Mouse (Mus musculus): ENCODE measurements around the gene Cacna1f. TPM values are rescaled to one million over a fixed set of nuclear protein-coding genes. Genes with fewer than 3 reads are reported as not detected.

Cacna1f gene
- 0.03 TPM in 1 of 2 replicates, not detected in the other for polyA plus RNA-seq (2012; rRNA removed)

DNA sequence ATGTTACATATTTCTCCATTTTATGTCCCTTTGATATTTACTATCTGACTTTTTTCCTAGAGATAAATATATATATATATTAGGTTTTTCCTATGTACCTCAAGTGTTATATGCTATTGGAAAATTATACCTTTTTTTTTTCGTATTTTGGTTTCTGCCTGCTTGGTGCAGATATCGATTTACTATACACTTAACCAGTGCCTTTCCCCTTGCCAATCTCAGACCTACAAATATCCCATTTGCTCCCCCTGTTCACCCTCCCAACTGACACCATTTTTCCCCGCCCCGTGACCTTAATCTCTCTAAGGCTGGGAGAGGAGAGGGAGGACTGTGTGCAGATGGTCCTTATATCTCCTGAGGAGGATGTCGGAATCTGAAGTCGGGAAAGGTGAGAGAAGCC, at the start of gene Cacna1f:
TSS of gene Cacna1f (plus strand) at position 301 of the 400 bp plus-strand sequence.
- H3K4me1 ChIP-seq (ENCODE audit: control insufficient read depth, insufficient read depth, low read length) = peaks cover 4% of the 10 kb centered on the region; the same call in 1 of the 2 replicates
- no peaks in the 10 kb centered on the region for H3K36me3 ChIP-seq (ENCODE audit: control insufficient read depth, insufficient read depth, low read length)
- TF ChIP-seq CTCF (conservative IDR thresholded peaks at IDR 0.05; ENCODE audit: insufficient read depth, insufficient read length, low read depth, low read length) (no peak), POLR2A (IDR thresholded peaks at IDR 0.05; ENCODE audit: low read depth, low read length) (no peak)
- H3K27ac ChIP-seq (ENCODE audit: insufficient read depth, low read depth, low read length) = no peak within 1 kb of the TSS
- no peak within 1 kb of the TSS for H3K4me3 ChIP-seq (ENCODE audit: insufficient read depth, low read depth, low read length)
- no peaks in the 10 kb centered on the region for H3K27me3 ChIP-seq (replicated peaks; ENCODE audit: control insufficient read depth, insufficient read depth, low read length)
- WGBS = 73% methylated on average over 6 of the region's 6 CpGs
- no peak for DNase-seq

- TF ChIP-seq CTCF (conservative IDR thresholded peaks at IDR 0.05; ENCODE audit: insufficient read depth, insufficient read length, low read depth, low read length) = no peak
- no peak for TF ChIP-seq POLR2A (IDR thresholded peaks at IDR 0.05; ENCODE audit: low read depth, low read length)
- Histone ChIP-seq H3K27ac (ENCODE audit: insufficient read depth, low read depth, low read length) (no peak overlapping the region), H3K4me3 (ENCODE audit: insufficient read depth, low read depth, low read length) (no peak overlapping the region), H3K27me3 (replicated peaks; ENCODE audit: control insufficient read depth, insufficient read depth, low read length) (no peaks in the 10 kb centered on the region), H3K4me1 (ENCODE audit: control insufficient read depth, insufficient read depth, low read length) (no peaks in the 10 kb centered on the region), H3K36me3 (ENCODE audit: control insufficient read depth, insufficient read depth, low read length) (no peaks in the 10 kb centered on the region)
- 31% methylated on average over 2 of the region's 2 CpGs for WGBS
- no peak for DNase-seq
These were observed 43.8 kb upstream of the Cacna1f start for GRCm38 (mm10) chrX:7563076-7563475.

- H3K27me3 ChIP-seq (replicated peaks; ENCODE audit: control insufficient read depth, insufficient read depth, low read length) = no peaks in the 10 kb centered on the region
- no peak for TF ChIP-seq POLR2A (IDR thresholded peaks at IDR 0.05; ENCODE audit: low read depth, low read length)
- TF ChIP-seq CTCF (conservative IDR thresholded peaks at IDR 0.05; ENCODE audit: insufficient read depth, insufficient read length, low read depth, low read length) = no peak
- no peak for DNase-seq
- H3K4me3 ChIP-seq (ENCODE audit: insufficient read depth, low read depth, low read length) = no peak overlapping the region
- no peaks in the 10 kb centered on the region for H3K4me1 ChIP-seq (ENCODE audit: control insufficient read depth, insufficient read depth, low read length)
- no peaks in the 10 kb centered on the region for H3K36me3 ChIP-seq (ENCODE audit: control insufficient read depth, insufficient read depth, low read length)
- WGBS = 72% methylated on average over 6 of the region's 6 CpGs
- H3K27ac ChIP-seq (ENCODE audit: insufficient read depth, low read depth, low read length) = no peak overlapping the region
These were observed 40.5 kb upstream of the Cacna1f start for GRCm38 (mm10) chrX:7566352-7566751.

GRCm38 (mm10) chrX:7567491-7567890, 39.4 kb upstream of the Cacna1f start:
- TF ChIP-seq CTCF (conservative IDR thresholded peaks at IDR 0.05; ENCODE audit: insufficient read depth, insufficient read length, low read depth, low read length) (no peak), POLR2A (IDR thresholded peaks at IDR 0.05; ENCODE audit: low read depth, low read length) (no peak)
- Histone ChIP-seq H3K4me1 (ENCODE audit: control insufficient read depth, insufficient read depth, low read length) (no peaks in the 10 kb centered on the region), H3K4me3 (ENCODE audit: insufficient read depth, low read depth, low read length) (no peak overlapping the region), H3K27me3 (replicated peaks; ENCODE audit: control insufficient read depth, insufficient read depth, low read length) (no peaks in the 10 kb centered on the region), H3K36me3 (ENCODE audit: control insufficient read depth, insufficient read depth, low read length) (no peaks in the 10 kb centered on the region), H3K27ac (ENCODE audit: insufficient read depth, low read depth, low read length) (no peak overlapping the region)
- 72% methylated on average over 8 of the region's 9 CpGs for whole genome bisulfite sequencing
- no peak for DNase-seq

DNA sequence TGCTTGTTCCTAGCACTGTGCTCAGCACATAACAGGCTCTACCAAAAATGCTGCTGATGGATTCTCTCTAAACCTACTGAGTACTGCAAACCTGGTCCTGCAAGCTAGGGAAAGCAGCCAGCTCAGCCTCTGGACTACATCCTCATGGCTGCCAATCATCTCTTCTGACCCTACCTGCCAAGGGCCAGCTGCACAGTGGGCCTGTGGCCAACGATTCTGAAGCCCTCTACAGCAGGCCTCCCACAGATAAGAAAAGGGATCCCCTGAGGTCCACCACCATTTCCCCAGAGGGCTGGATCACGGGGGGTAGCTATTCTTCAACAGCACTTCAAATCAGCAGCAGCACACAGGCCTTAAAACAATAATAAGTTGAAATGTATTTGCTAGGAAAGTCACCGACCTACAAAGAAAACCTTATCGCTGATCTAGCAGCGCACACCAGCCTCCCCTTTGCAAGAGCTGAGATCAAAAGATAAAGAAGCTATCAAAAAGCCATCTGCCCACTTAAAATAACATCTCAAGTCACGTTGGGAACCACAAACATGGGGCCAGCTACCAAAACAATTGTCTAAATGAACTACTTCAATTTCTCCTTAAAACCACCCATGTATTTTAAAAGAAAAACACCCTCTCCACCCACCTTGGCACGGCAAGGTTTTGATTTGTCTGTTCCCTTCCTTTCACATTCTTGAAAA, 36.3 kb upstream of the Cacna1f start:
- TF ChIP-seq POLR2A (IDR thresholded peaks at IDR 0.05; ENCODE audit: low read depth, low read length) (no peak), CTCF (conservative IDR thresholded peaks at IDR 0.05; ENCODE audit: insufficient read depth, insufficient read length, low read depth, low read length) (no peak)
- WGBS = 52% methylated on average over 7 of the region's 7 CpGs
- H3K36me3 ChIP-seq (ENCODE audit: control insufficient read depth, insufficient read depth, low read length) = no peaks in the 10 kb centered on the region
- H3K4me1 ChIP-seq (ENCODE audit: control insufficient read depth, insufficient read depth, low read length) = no peaks in the 10 kb centered on the region
- H3K4me3 ChIP-seq (ENCODE audit: insufficient read depth, low read depth, low read length) = no peak overlapping the region
- DNase-seq = no peak
- H3K27me3 ChIP-seq (replicated peaks; ENCODE audit: control insufficient read depth, insufficient read depth, low read length) = no peaks in the 10 kb centered on the region
- H3K27ac ChIP-seq (ENCODE audit: insufficient read depth, low read depth, low read length) = no peak overlapping the region

DNA sequence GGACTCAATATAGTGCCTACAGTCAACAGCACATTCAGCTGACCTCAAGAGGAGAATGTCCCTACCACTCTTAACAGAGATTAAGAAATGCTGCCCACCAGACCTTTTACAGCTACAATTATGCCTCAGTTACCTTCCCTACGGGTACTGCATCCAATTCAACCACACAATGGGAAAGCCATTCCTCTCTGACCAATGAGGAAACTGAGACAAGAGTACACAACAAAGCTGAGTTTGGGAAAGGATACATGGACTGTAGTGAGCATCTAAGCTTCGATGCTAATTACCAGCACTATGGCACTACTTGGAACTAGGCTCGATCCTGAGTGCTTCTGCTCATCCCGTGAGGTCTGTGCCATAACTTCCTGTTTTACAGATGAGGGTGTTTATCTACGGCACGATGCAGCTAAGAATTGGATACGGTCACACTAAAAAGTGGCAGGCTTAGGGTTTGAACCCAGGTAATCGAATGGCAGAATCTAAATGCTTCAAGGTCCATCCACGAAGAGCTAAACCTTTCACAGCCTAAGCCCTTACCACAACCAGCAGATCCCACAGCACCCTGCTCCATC, 35.2 kb upstream of the Cacna1f start:
- no peak for DNase-seq
- Histone ChIP-seq H3K4me3 (ENCODE audit: insufficient read depth, low read depth, low read length) (no peak overlapping the region), H3K36me3 (ENCODE audit: control insufficient read depth, insufficient read depth, low read length) (no peaks in the 10 kb centered on the region), H3K27me3 (replicated peaks; ENCODE audit: control insufficient read depth, insufficient read depth, low read length) (no peaks in the 10 kb centered on the region), H3K4me1 (ENCODE audit: control insufficient read depth, insufficient read depth, low read length) (no peaks in the 10 kb centered on the region), H3K27ac (ENCODE audit: insufficient read depth, low read depth, low read length) (no peak overlapping the region)
- WGBS = 91% methylated on average over 9 of the region's 9 CpGs
- TF ChIP-seq POLR2A (IDR thresholded peaks at IDR 0.05; ENCODE audit: low read depth, low read length) (no peak), CTCF (conservative IDR thresholded peaks at IDR 0.05; ENCODE audit: insufficient read depth, insufficient read length, low read depth, low read length) (no peak)

DNA sequence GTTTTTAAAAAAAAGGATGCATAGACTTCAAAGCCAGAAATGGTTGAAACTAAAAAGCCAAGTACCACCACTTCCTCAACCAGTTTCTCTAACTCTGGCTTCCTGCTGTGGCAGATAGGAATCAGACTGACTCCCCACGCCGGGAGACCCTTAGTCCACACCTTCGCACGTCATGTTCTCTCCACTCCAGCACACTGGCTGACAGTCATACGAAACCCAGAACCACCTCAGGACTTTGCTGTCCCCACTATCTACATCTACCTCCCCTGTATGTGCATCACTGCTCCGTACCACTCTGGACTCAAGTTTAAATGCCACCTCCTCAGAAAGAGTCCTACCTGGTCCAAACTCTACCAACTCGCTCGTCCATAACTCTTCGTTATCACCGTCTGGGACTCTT, 34.4 kb upstream of the Cacna1f start:
- Histone ChIP-seq H3K36me3 (ENCODE audit: control insufficient read depth, insufficient read depth, low read length) (no peaks in the 10 kb centered on the region), H3K27me3 (replicated peaks; ENCODE audit: control insufficient read depth, insufficient read depth, low read length) (no peaks in the 10 kb centered on the region), H3K4me1 (ENCODE audit: control insufficient read depth, insufficient read depth, low read length) (no peaks in the 10 kb centered on the region), H3K4me3 (ENCODE audit: insufficient read depth, low read depth, low read length) (no peak overlapping the region), H3K27ac (ENCODE audit: insufficient read depth, low read depth, low read length) (no peak overlapping the region)
- TF ChIP-seq POLR2A (IDR thresholded peaks at IDR 0.05; ENCODE audit: low read depth, low read length) (no peak), CTCF (conservative IDR thresholded peaks at IDR 0.05; ENCODE audit: insufficient read depth, insufficient read length, low read depth, low read length) (no peak)
- no peak for DNase-seq
- 90% methylated on average over 10 of the region's 10 CpGs for WGBS

All from kidney, adult 2 months (tissue).